Mouse (Mus musculus) heart, embryonic 14.5 days (tissue): ENCODE measurements around the gene Plk2. TPM values are rescaled to one million over a fixed set of nuclear protein-coding genes. Genes with fewer than 3 reads are reported as not detected.
"Not testable (repeated sequence)": the region's sequence is repeated elsewhere in the genome, so short reads cannot be mapped to it uniquely, and the experiment has no call there.

Source experiments
- ATAC-seq: fragments of 200-750 bp; cut with Nextera tagmentation; 2 replicates; pipeline ENCODE4 v1.8.0; 2017; ENCODE audit warnings: low read depth, moderate TSS enrichment; ENCODE audit not compliant: insufficient number of reproducible peaks, insufficient read depth, low FRiP score
- H3K27ac ChIP-seq, 2 experiments: fragments of 200-500 bp in 1 of 2; fragments of 300-500 bp in 1 of 2; sonication (generic) in 1 of 2; replicated peaks in 1 of 2; 2 replicates each; pipeline ENCODE4 v1.5.1; 2012 to 2014; ENCODE audit warnings: low read depth in 2 of 2, low read length in 2 of 2, control low read depth in 1 of 2, mild to moderate bottlenecking in 1 of 2, mixed read lengths in 1 of 2; ENCODE audit not compliant: control insufficient read depth in 1 of 2, insufficient read depth in 1 of 2
- H3K27me3 ChIP-seq: fragments of 300-500 bp; sonication (generic); 2 replicates; pipeline ENCODE4 v1.6.1; 2014; ENCODE audit warnings: mild to moderate bottlenecking, low read length, control low read depth; ENCODE audit not compliant: control insufficient read depth, insufficient read depth
- H3K36me3 ChIP-seq: fragments of 300-500 bp; sonication (generic); 2 replicates; pipeline ENCODE4 v1.6.1; 2014; ENCODE audit warnings: mild to moderate bottlenecking, control low read depth, low read length, mixed read lengths; ENCODE audit not compliant: control insufficient read depth, insufficient read depth
- H3K4me1 ChIP-seq, 2 experiments: fragments of 200-500 bp in 1 of 2; fragments of 300-500 bp in 1 of 2; sonication (generic) in 1 of 2; 2 replicates each; pipeline ENCODE4 v1.6.1; 2012 to 2014; ENCODE audit warnings: low read length in 2 of 2, control low read depth in 1 of 2, mixed read lengths in 1 of 2; ENCODE audit not compliant: control insufficient read depth in 2 of 2, insufficient read depth in 2 of 2
- H3K4me2 ChIP-seq: fragments of 300-500 bp; sonication (generic); 2 replicates; pipeline ENCODE4 v1.6.1; 2014; ENCODE audit warnings: mild to moderate bottlenecking, low read length
- H3K4me3 ChIP-seq, 2 experiments: fragments of 200-500 bp in 1 of 2; fragments of 300-500 bp in 1 of 2; sonication (generic) in 1 of 2; 2 replicates each; pipeline ENCODE4 v1.5.1; 2012 to 2014; ENCODE audit warnings: low read length in 2 of 2, mild to moderate bottlenecking in 2 of 2, control low read depth in 1 of 2, low read depth in 1 of 2, moderate library complexity in 1 of 2; ENCODE audit not compliant: control insufficient read depth in 1 of 2, insufficient read depth in 1 of 2
- H3K9ac ChIP-seq: fragments of 300-500 bp; sonication (generic); 2 replicates; pipeline ENCODE4 v1.6.1; 2014; ENCODE audit warnings: mild to moderate bottlenecking, low read length
- H3K9me3 ChIP-seq: fragments of 300-500 bp; sonication (generic); 2 replicates; pipeline ENCODE4 v1.6.1; 2016; ENCODE audit warnings: low read length, control low read depth; ENCODE audit not compliant: control insufficient read depth
- WGBS: fragments of 180-500 bp; shearing (Covaris S2); extraction: QIAGEN DNeasy Blood & Tissue Kit; methylation state at CpG from one replicate; pipeline ENCODE4 v1.1.7; 2014; 5-methylcytosine and 5-hydroxymethylcytosine counted together
- polyA plus RNA-seq: library from polyadenylated mRNA; unstranded; fragments of >200 nt; fragmentation: Nextera tagmentation; extraction: Ambion mirVana; gene quantifications from 2 replicates; pipeline ENCODE4 v1.2.1, GENCODE M21; 2014

Plk2 gene
- polyA plus RNA-seq, 1 experiment from 2014 or later = 116 TPM

DNA sequence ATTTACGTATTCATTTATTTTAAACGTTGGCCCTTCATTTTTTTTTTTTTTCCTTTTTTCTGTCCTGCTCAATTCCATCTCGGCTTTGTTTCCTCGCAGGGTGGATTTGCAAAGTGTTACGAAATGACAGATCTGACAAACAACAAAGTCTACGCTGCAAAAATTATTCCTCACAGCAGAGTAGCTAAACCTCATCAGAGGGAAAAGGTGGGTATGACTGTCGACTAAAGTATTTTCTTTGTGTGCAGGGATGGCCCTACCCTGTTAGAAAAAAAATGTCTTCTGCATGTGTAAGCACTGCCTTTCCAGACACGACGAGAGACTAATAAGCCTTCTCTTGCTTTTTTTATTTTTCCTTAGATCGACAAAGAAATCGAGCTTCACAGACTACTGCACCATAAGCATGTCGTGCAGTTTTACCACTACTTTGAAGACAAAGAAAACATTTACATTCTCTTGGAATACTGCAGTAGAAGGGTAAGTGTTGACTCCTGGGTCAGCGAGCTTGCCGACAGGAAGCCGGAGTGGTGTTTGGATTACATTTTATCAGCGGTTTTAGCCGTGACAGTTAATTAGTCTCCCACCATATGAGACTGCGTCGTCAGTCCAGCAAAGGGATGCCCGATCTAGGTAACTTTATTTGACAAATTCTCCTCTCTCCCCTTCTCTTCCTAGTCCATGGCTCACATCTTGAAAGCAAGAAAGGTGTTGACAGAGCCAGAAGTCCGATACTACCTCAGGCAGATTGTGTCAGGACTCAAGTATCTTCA lies 1.3 kb downstream of the Plk2 start:
- no peak for ATAC-seq
- peak overlapping the region; percentile 81 to 84 for H3K27ac ChIP-seq
- no peaks in the 10 kb centered on the region for H3K27me3 ChIP-seq
- H3K36me3 ChIP-seq = peaks cover 51% of the 10 kb centered on the region
- no peaks in the 10 kb centered on the region for H3K9me3 ChIP-seq
- peaks cover 17 to 33% of the 10 kb centered on the region in 2 experiments for H3K4me1 ChIP-seq
- 4% methylated on average over 21 of the region's 21 CpGs for WGBS
- peak overlapping the region; percentile 72 for H3K4me2 ChIP-seq
- peak overlapping the region; percentile 73 to 86 for H3K4me3 ChIP-seq
- peak overlapping the region; percentile 97 for H3K9ac ChIP-seq

DNA sequence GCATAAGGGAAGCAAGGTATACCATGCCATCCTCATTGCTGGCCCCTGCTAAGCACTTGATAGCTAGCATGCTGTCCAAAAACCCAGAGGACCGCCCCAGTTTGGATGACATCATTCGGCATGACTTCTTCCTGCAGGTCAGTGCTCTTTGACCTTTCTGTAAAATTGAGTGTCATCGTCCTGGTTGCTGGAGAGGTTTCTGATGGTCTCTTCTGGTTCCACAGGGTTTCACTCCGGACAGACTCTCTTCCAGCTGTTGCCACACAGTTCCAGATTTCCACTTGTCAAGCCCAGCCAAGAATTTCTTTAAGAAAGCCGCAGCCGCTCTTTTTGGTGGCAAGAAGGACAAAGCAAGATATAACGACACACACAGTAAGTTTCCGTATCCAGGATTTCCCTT lies 2.9 kb downstream of the Plk2 start:
- H3K4me3 ChIP-seq = peak overlapping the region; percentile 37 to 86
- no peak for ATAC-seq
- H3K27ac ChIP-seq = peak overlapping the region; percentile 57 to 75
- H3K4me1 ChIP-seq = peaks cover 14 to 29% of the 10 kb centered on the region in 2 experiments
- H3K4me2 ChIP-seq = peak overlapping the region; percentile 72
- WGBS = 59% methylated on average over 8 of the region's 8 CpGs
- no peaks in the 10 kb centered on the region for H3K9me3 ChIP-seq
- H3K27me3 ChIP-seq = no peaks in the 10 kb centered on the region
- peaks cover 57% of the 10 kb centered on the region for H3K36me3 ChIP-seq
- H3K9ac ChIP-seq = peak overlapping the region; percentile 97

- Histone ChIP-seq H3K4me2 (peak overlapping the region; percentile 72), H3K9ac (peak overlapping the region; percentile 97), H3K36me3 (peaks cover 57% of the 10 kb centered on the region), H3K4me1 (peaks cover 14 to 28% of the 10 kb centered on the region in 2 experiments), H3K4me3 (peak overlapping the region; percentile 37 to 86), H3K27me3 (no peaks in the 10 kb centered on the region), H3K27ac (peak overlapping the region; percentile 36 to 75), H3K9me3 (no peaks in the 10 kb centered on the region)
- WGBS = 56% methylated on average over 24 of the region's 24 CpGs
- ATAC-seq = no peak
Measured at GRCm38 (mm10) chr13:110398513-110399270, 3.8 kb downstream of the Plk2 start.

GRCm38 (mm10) chr13:110401443-110401842 lies 6.6 kb downstream of the Plk2 start:
- no peak overlapping the region for H3K4me2 ChIP-seq
- no peaks in the 10 kb centered on the region for H3K9me3 ChIP-seq
- peaks cover 51% of the 10 kb centered on the region for H3K36me3 ChIP-seq
- no peak for ATAC-seq
- no peak overlapping the region for H3K4me3 ChIP-seq
- no peak overlapping the region for H3K9ac ChIP-seq
- peaks cover 16 to 28% of the 10 kb centered on the region in 2 experiments for H3K4me1 ChIP-seq
- H3K27ac ChIP-seq = no peak overlapping the region
- no peaks in the 10 kb centered on the region for H3K27me3 ChIP-seq
- WGBS = 82% methylated on average over 3 of the region's 3 CpGs

- no peak overlapping the region for H3K27ac ChIP-seq
- H3K27me3 ChIP-seq = no peaks in the 10 kb centered on the region
- H3K36me3 ChIP-seq = peaks cover 48% of the 10 kb centered on the region
- H3K9me3 ChIP-seq = no peaks in the 10 kb centered on the region
- 77% methylated on average over 2 of the region's 2 CpGs for WGBS
- no peak for ATAC-seq
- H3K4me1 ChIP-seq = peaks cover 16 to 25% of the 10 kb centered on the region in 2 experiments
- H3K9ac ChIP-seq = no peak overlapping the region
- H3K4me3 ChIP-seq = no peak overlapping the region
- no peak overlapping the region for H3K4me2 ChIP-seq
Measured at GRCm38 (mm10) chr13:110401877-110402276, 7.0 kb downstream of the Plk2 start.

- WGBS = 72% methylated on average over 8 of the region's 8 CpGs
- Histone ChIP-seq H3K4me3 (no peak overlapping the region), H3K27ac (no peak overlapping the region), H3K4me1 (peaks cover 4 to 7% of the 10 kb centered on the region in 2 experiments; a peak in 3 of 4 replicates), H3K4me2 (no peak overlapping the region), H3K27me3 (no peaks in the 10 kb centered on the region), H3K9ac (no peak overlapping the region), H3K36me3 (peaks cover 26% of the 10 kb centered on the region), H3K9me3 (no peaks in the 10 kb centered on the region)
- ATAC-seq = no peak
Measured at GRCm38 (mm10) chr13:110404059-110404458, 9.2 kb downstream of the Plk2 start.

DNA sequence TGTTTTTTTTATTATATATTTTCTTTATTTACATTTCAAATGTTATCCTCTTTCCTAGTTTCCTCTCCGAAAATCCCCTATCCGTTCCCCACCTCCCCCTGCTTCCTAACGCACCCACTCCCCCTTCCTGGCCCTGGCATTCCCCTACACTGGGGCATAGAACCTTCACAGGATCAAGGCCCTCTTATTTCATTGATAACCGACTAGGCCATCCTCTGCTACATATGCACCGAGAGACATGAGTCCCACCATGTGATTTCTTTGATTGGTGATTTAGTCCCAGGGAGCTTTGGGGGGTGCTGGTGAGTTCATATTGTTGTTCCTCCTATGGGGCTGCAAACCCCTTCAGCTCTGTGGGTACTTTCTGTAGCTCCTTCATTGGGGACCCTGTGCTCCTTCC lies 9.8 kb downstream of the Plk2 start:
- not testable (repeated sequence) for ATAC-seq, H3K4me1 ChIP-seq, H3K9me3 ChIP-seq, H3K4me3 ChIP-seq, H3K27ac ChIP-seq, H3K4me2 ChIP-seq, H3K27me3 ChIP-seq, H3K9ac ChIP-seq
- 81% methylated on average over 5 of the region's 5 CpGs for WGBS
- peaks cover 20% of the 10 kb centered on the region for H3K36me3 ChIP-seq
